Mouse (Mus musculus) lung, postnatal 0 days (tissue): ENCODE data around the gene Prmt8. TPM values are rescaled to one million over a fixed set of nuclear protein-coding genes. Genes with fewer than 3 reads are reported as not detected.

Experiments used
- ATAC-seq: fragments of 200-750 bp; cut with Nextera tagmentation; 2 replicates; pipeline ENCODE4 v1.8.0; 2017; ENCODE audit warnings: moderate library complexity
- DNase-seq: peaks from one replicate; pipeline ENCODE4 v3.0.0-alpha.2; 2016; ENCODE audit warnings: low spot score
- H3K27ac ChIP-seq: fragments of 300-500 bp; sonication (generic); 2 replicates; pipeline ENCODE4 v1.5.1; 2014; ENCODE audit warnings: antibody characterized with exemption, mild to moderate bottlenecking, low read length, mixed read lengths
- H3K27me3 ChIP-seq: fragments of 300-500 bp; sonication (generic); replicated peaks from 2 replicates; pipeline ENCODE4 v1.6.1; 2014; ENCODE audit warnings: low read length, mixed read lengths; ENCODE audit not compliant: insufficient read depth
- H3K36me3 ChIP-seq: fragments of 300-500 bp; sonication (generic); 2 replicates; pipeline ENCODE4 v1.6.1; 2014; ENCODE audit warnings: low read length, mixed read lengths; ENCODE audit not compliant: insufficient read depth
- H3K4me1 ChIP-seq: fragments of 300-500 bp; sonication (generic); 2 replicates; pipeline ENCODE4 v1.6.1; 2014; ENCODE audit warnings: antibody characterized with exemption, low read depth, low read length, mixed read lengths; ENCODE audit not compliant: insufficient read depth
- H3K4me2 ChIP-seq: fragments of 300-500 bp; sonication (generic); replicated peaks from 2 replicates; pipeline ENCODE4 v1.6.1; 2014; ENCODE audit warnings: low read depth, mild to moderate bottlenecking, low read length, moderate library complexity, mixed read lengths
- H3K4me3 ChIP-seq: fragments of 300-500 bp; sonication (generic); 2 replicates; pipeline ENCODE4 v1.5.1; 2014; ENCODE audit warnings: low read depth, low read length
- H3K9ac ChIP-seq: fragments of 300-500 bp; sonication (generic); replicated peaks from 2 replicates; pipeline ENCODE4 v1.6.1; 2014; ENCODE audit warnings: low read depth, mild to moderate bottlenecking
- H3K9me3 ChIP-seq: fragments of 300-500 bp; sonication (generic); 2 replicates; pipeline ENCODE4 v1.6.1; 2016; ENCODE audit warnings: low read length, mixed read lengths
- CTCF ChIP-seq: IDR thresholded peaks from 2 replicates; pipeline ENCODE4 v1.5.1; 2016; ENCODE audit warnings: antibody characterized with exemption, mild to moderate bottlenecking
- EP300 ChIP-seq: IDR thresholded peaks from 2 replicates; pipeline ENCODE4 v1.6.1; 2016; ENCODE audit warnings: antibody characterized with exemption, mild to moderate bottlenecking, control low read depth
- WGBS: fragments of 180-500 bp; shearing (Covaris S2); extraction: QIAGEN DNeasy Blood & Tissue Kit; methylation state at CpG from one replicate; pipeline ENCODE4 v1.1.7; 2014; 5-methylcytosine and 5-hydroxymethylcytosine counted together
- polyA plus RNA-seq: library from polyadenylated mRNA; unstranded; fragments of >200 nt; fragmentation: Nextera tagmentation; extraction: Ambion mirVana; gene quantifications from 2 replicates; pipeline ENCODE4 v1.2.1, GENCODE M21; 2015

The Prmt8 gene
- polyA plus RNA-seq, 1 experiment from 2014 or later = 0.80 TPM

DNA sequence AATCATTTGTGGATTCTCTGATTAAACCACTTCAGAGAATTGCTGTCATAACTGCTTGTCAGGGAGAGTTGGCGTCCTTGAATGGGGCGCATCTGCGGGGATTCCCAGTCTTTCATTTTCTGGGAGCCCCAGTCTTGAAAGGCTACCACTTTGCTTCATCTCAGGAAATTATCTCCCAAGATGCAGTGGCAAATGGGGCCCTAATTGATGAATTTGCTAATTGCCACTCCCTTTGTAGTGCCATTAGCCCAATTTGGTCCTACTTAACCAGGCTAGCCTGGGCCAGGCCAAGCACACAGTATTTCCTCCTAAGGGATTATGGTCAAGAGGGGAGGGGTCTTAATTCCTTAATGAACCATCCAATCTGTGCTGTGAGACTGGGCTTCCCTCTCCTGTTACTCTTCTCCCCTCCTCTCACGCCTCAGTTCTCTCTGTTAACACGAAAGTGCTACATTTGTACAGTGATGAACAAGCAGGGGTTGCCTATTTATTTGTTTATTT is 11.6 kb downstream of the Prmt8 start:
- TF ChIP-seq EP300 = no peak
- no peak for TF ChIP-seq CTCF
- 85% methylated on average over 5 of the region's 5 CpGs for WGBS
- no peak for ATAC-seq

DNA sequence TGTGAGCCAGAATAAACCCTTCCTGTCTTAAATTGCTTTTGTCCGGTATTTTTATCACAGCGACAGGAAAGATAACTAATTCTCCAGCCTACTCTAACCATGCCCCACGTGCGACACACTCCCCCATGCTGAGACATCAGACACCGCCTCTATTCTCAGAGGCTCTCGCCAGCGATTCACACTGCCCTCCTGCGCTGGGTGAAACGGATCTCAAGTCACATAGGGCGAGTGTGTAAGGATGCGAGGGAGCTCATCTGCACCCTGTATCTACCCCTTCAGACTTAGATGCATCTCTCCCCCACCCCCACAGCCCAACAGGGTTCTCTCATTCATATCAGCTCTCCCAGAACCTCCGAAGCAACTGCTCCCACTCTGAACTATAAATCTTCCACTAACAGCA is 12.4 kb downstream of the Prmt8 start:
- Histone ChIP-seq H3K9me3 (no peaks in the 10 kb centered on the region), H3K4me1 (no peaks in the 10 kb centered on the region), H3K9ac (no peak overlapping the region), H3K27ac (no peak overlapping the region), H3K27me3 (no peaks in the 10 kb centered on the region), H3K4me3 (no peak overlapping the region), H3K4me2 (no peak overlapping the region), H3K36me3 (no peaks in the 10 kb centered on the region)
- TF ChIP-seq CTCF = no peak
- no peak for TF ChIP-seq EP300
- WGBS = 50% methylated on average over 12 of the region's 12 CpGs
- ATAC-seq (no peak), DNase-seq (no peak)

More for the DNA sequence above, 11.6 kb downstream of the Prmt8 start:
- Histone ChIP-seq H3K4me3 (no peak overlapping the region), H3K27me3 (no peaks in the 10 kb centered on the region), H3K9ac (no peak overlapping the region), H3K9me3 (no peaks in the 10 kb centered on the region), H3K27ac (no peak overlapping the region), H3K36me3 (no peaks in the 10 kb centered on the region), H3K4me1 (no peaks in the 10 kb centered on the region), H3K4me2 (no peak overlapping the region)
- DNase-seq = no peak

DNA sequence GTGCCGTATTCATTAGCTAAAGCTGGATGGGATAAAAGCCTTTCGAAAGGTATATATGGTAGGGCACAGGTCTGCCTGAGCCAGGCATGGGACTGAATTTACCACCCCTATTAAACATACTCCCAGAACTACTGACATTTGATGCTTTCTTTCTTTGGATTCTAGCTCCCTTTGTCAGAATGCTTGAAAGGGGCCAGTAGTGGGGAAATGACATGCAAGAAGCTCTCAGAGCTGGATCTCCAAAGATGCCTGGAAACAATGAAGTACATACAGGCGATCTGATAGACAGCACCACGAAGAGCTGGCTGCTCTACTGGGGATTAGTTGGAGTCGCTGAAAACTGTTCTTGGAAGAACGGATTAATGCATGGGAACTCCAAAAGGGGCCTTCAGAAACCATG is 16.0 kb downstream of the Prmt8 start:
- no peak for DNase-seq

DNA sequence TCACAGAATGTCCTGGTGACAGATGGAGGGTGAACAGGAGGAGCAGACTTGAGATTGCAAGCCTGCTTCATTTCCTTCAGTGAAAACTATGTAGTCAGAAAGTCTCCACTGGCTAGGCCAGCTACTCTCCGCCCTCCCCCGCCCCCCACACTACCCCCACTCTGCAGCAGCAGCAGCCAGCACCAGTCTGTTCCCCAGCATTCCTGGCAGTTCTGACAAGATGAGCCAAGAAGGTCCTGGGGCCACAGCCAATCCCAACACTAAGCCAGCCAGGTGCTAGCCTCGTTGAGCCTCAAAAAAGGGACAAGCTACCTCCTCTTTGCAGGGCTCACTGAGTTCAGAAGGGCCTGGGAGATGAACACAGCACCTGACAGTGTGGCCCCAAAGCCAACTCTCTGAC is 16.6 kb downstream of the Prmt8 start:
- Histone ChIP-seq H3K9me3 (no peaks in the 10 kb centered on the region), H3K36me3 (no peaks in the 10 kb centered on the region), H3K27ac (no peak overlapping the region), H3K9ac (no peak overlapping the region), H3K4me1 (no peaks in the 10 kb centered on the region), H3K4me3 (no peak overlapping the region), H3K4me2 (no peak overlapping the region), H3K27me3 (no peaks in the 10 kb centered on the region)
- 40% methylated on average over 3 of the region's 3 CpGs for WGBS
- TF ChIP-seq EP300 = no peak
- no peak for TF ChIP-seq CTCF
- DNase-seq (no peak), ATAC-seq (no peak)

More for the DNA sequence above, 16.0 kb downstream of the Prmt8 start:
- H3K36me3 ChIP-seq = no peaks in the 10 kb centered on the region
- H3K4me2 ChIP-seq = no peak overlapping the region
- WGBS = 74% methylated on average over 6 of the region's 6 CpGs
- no peak overlapping the region for H3K27ac ChIP-seq
- no peaks in the 10 kb centered on the region for H3K27me3 ChIP-seq
- H3K9me3 ChIP-seq = no peaks in the 10 kb centered on the region
- H3K9ac ChIP-seq = no peak overlapping the region
- ATAC-seq = no peak
- H3K4me1 ChIP-seq = no peaks in the 10 kb centered on the region
- TF ChIP-seq CTCF (no peak), EP300 (no peak)
- H3K4me3 ChIP-seq = no peak overlapping the region

DNA sequence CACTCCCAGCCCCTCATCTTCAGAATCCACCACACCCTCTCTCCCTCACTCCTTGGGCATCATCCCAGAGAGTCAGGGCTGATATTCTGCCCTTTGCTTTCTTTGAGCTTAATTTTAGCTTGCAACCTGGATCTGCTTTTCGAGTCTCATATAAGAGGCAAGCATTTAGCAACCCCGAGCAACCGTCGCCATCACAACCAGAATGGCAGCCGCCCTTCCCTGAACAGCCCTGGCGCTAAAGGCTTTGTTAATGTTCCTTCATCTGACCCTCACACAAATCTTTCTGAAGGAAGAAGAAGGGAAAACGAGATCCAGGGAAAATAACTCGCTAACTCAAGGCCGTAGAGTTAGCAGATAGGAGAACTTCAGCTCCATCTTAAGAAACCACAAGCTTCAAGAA is 17.8 kb downstream of the Prmt8 start:
- H3K9me3 ChIP-seq = no peaks in the 10 kb centered on the region
- 87% methylated on average over 9 of the region's 9 CpGs for WGBS
- H3K9ac ChIP-seq = no peak overlapping the region
- no peaks in the 10 kb centered on the region for H3K4me1 ChIP-seq
- ATAC-seq (no peak), DNase-seq (no peak)
- no peak overlapping the region for H3K27ac ChIP-seq
- H3K4me2 ChIP-seq = no peak overlapping the region
- no peak overlapping the region for H3K4me3 ChIP-seq
- no peak for TF ChIP-seq EP300
- no peak for TF ChIP-seq CTCF
- H3K36me3 ChIP-seq = no peaks in the 10 kb centered on the region
- no peaks in the 10 kb centered on the region for H3K27me3 ChIP-seq

DNA sequence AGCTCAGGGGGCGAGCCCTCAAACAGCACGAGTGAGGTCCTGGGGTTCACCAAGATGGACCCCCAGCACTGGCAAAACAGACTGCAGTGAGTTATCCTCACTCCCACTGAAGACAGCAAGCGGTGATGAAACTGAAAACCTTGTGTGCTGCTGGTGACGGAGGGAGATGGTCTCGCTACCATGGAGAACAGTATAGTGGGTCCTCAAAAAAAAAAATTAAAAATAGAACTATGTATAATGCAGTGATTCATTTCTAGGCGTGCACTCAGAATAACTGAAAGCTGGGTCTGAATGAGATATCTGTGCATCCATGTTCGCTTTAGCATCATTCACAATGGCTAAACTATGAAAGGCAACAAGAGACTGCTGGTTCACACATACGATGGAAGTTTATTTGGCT is 20.5 kb downstream of the Prmt8 start:
- TF ChIP-seq EP300 = no peak
- no peak for TF ChIP-seq CTCF
- H3K4me1 ChIP-seq = no peaks in the 10 kb centered on the region
- H3K4me3 ChIP-seq = no peak overlapping the region
- no peak overlapping the region for H3K27ac ChIP-seq
- DNase-seq (no peak), ATAC-seq (no peak)
- 74% methylated on average over 8 of the region's 8 CpGs for WGBS
- no peak overlapping the region for H3K9ac ChIP-seq
- no peaks in the 10 kb centered on the region for H3K9me3 ChIP-seq
- no peaks in the 10 kb centered on the region for H3K36me3 ChIP-seq
- H3K27me3 ChIP-seq = no peaks in the 10 kb centered on the region
- H3K4me2 ChIP-seq = no peak overlapping the region

DNA sequence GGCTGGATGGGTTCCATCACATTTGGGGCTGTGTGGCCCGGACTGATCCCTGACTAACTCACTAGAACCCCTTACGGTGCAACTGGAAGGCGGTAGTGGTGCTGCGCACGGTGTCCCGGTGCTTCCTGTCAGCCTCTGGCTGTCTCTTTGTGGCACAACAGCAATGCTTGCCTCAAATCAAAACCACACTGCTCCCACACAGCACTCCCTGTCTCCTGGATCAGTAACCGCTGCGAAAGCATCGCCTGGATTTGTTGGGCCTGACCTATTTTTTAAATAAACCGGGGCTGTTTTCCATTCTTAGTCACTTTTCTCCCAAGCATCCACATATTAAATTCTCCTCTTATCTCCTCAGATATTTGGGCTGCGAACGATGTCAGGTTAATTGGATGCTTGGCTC is 27.0 kb downstream of the Prmt8 start:
- DNase-seq (no peak), ATAC-seq (no peak)
- Histone ChIP-seq H3K4me3 (no peak overlapping the region), H3K27ac (no peak overlapping the region), H3K4me1 (no peaks in the 10 kb centered on the region), H3K36me3 (no peaks in the 10 kb centered on the region), H3K27me3 (no peaks in the 10 kb centered on the region), H3K9me3 (no peaks in the 10 kb centered on the region), H3K9ac (no peak overlapping the region), H3K4me2 (no peak overlapping the region)
- TF ChIP-seq CTCF (no peak), EP300 (no peak)
- 83% methylated on average over 12 of the region's 12 CpGs for WGBS
